Mouse (Mus musculus) ovary, postnatal 14 days (tissue): ENCODE results near the gene Cd302.
A peak's percentile ranks its signal among the peaks of the same experiment; 100 is the strongest.

Source experiments
- DNase-seq: peaks from one replicate; pipeline ENCODE4 v3.0.0; 2022; ENCODE audit warnings: low spot score

Gene Cd302

DNA sequence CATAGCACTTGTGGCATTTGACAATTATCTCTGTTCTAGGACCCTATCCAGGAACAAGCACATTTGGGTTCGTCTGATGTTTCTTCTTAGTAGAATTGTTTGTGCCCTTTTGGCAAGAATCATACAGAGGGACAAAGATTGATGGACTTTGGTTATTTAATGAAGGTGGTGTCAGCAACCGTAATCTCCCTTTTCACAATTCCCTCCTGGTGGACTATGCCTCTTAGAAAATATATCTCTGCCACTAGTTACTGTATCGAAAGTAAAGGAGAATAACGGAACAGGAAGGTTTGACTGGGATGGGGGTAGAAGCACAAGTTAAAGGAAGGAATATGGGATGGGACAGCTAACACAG, at the start of gene Cd302:
TSS of gene Cd302 (minus strand) at position 22 of the 355 bp plus-strand sequence.
- DNase-seq = no peak

DNA sequence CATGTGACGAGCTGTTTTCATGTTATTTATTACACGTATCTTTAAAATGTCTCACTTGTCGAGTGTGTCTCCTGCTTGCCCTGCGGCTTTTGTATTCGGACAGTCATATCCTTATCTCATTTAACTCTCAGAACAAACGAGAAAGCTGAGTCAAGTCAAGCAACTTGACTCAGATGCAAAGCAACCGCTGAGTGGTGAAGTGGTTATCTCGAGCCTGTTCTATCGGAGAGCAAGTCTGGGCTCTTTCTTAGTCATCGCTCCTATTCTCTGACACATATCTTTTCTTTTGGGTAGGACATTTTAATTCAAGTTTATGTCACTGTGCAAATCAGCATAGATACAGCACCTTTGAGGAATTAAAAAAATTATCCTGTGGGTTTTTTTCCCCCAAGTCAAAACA, 44.4 kb upstream of the Cd302 start:
- no peak for DNase-seq

GRCm38 (mm10) chr2:60327581-60327980, 43.3 kb upstream of the Cd302 start:
- no peak for DNase-seq

DNA sequence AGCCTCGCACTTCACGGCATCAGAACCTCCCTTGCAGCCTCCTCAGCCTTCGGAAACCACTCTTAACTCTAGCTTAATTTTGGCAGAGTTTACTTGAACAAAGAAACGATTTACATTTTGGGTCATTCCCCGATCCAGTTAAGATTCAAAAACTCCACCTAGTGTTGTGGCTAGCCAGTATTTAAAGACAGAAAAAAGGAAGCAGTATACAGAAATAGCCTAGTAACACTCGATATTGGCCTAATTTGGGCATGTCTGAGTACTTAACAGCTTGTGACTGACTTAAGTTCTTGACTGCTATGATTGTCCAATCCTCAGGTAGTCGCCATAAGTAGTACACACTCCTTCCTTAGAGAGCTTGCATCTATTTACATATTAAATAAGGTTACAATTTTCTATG, 42.7 kb upstream of the Cd302 start:
- DNase-seq = no peak

DNA sequence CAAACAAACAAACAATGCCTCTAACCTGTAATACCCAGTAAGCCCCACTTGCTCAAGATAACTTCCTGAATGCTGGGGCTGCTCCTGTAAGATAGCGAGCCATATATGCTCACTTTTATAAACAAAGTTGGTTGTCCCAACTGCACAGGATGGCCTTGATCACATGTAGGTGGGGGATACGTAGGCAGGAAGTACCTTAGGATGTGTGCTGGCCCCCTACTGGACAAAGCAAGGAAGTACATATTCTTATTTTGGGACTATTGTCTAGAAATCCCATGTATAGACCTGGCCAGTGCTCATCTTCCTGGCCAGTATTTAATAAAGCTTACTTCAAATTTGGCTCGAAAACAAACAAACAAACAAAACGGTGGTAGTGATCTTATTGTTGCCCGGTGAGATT, 39.1 kb upstream of the Cd302 start:
- DNase-seq = no peak

- no peak for DNase-seq
These were observed 37.9 kb upstream of the Cd302 start for GRCm38 (mm10) chr2:60322031-60322726.

GRCm38 (mm10) chr2:60303796-60304195, 19.5 kb upstream of the Cd302 start:
- no peak for DNase-seq

GRCm38 (mm10) chr2:60299323-60299722, 15.0 kb upstream of the Cd302 start:
- DNase-seq = no peak

GRCm38 (mm10) chr2:60298266-60298665, 14.0 kb upstream of the Cd302 start:
- DNase-seq = no peak

- no peak for DNase-seq
These were observed 7.1 kb upstream of the Cd302 start for GRCm38 (mm10) chr2:60291381-60291780.

DNA sequence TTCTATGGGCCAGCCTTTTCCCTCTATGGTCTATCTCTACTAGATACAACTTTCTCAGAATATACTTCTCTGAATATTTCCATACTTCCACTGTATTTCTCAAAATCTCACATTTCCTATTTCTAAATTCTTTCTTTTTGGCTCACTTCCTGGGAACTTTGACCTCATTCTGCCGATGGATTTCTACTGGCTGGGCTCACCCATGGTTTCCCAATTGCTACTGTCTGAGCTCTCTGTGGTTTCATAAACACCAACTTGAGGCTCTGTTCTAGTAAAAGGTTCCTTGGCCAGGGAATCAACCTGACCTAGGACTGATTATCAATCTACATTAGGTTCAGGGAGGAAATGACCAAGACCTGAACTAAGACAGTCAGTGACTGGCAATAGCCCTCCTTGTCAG, 5.2 kb upstream of the Cd302 start:
- no peak for DNase-seq

DNA sequence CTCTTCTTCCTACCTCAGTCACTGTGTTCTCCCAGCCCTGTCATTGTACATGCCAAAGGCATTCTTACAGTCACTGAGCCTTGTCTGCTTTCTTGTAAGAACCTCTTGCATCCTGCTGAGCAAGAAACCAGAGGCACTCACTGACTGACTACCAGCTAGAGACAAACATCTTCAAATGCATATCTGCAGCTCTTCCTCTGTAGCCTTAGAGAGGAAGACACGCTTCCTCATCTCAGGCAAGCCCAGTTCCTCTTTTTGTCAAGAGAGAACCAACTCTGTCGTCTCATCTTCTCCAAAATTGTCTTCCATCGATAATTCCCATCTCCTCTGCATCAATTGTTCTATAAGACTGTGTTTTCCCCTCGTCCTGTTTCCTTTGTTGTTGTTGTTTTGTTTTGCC, 4.3 kb upstream of the Cd302 start:
- no peak for DNase-seq

DNA sequence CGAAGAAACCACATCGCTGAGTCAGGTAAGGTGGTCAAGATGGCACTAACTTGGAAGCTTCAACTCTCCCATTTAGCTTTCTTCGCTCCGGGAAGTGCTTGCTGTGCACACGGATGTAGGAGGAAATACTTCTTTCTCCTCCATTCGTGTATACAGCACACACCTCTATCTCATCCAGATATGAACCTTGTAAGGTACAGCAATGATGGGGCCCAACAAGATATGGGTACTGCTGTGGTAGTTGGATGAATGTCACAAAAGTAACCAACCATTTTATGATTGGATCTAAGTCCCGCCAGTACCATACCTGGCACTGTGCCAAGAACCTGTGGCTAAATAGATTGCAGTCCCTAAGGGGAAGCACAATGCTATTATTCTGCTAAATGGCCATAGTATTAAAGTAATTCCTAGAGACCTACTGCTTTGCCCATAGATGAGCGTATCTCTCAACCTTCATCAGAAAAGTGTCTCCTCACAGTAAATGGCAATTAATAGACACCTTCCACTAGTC, 874 bp upstream of the Cd302 start:
- DNase-seq = no peak

GRCm38 (mm10) chr2:60283751-60284466, 379 bp downstream of the Cd302 start:
- peak; percentile 56 for DNase-seq

- DNase-seq = no peak
These were observed 1.0 kb downstream of the Cd302 start for GRCm38 (mm10) chr2:60283208-60283750.

DNA sequence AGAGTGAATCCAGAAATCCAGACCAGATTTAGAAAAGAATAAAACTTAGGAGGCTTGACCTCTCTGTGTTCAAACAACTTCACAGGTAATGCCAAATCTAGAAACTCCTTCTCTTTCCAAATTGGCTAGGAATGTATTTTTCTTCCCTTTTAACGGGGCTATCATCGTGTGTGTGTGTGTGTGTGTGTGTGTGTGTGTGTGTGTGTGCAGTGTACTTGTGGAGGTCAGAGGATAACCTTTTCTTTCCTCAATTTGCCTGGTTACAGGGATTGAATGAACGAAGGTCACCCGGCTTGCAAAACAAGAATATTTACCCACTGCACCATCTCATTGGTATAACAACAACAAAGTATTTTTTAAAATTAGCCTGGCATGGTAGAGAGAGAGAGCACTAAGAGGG, 1.7 kb downstream of the Cd302 start:
- no peak for DNase-seq

GRCm38 (mm10) chr2:60278627-60279026, 5.7 kb downstream of the Cd302 start:
- no peak for DNase-seq

GRCm38 (mm10) chr2:60269856-60270479, 14.3 kb downstream of the Cd302 start:
- no peak for DNase-seq

GRCm38 (mm10) chr2:60267567-60267966, 16.7 kb downstream of the Cd302 start:
- DNase-seq = no peak

DNA sequence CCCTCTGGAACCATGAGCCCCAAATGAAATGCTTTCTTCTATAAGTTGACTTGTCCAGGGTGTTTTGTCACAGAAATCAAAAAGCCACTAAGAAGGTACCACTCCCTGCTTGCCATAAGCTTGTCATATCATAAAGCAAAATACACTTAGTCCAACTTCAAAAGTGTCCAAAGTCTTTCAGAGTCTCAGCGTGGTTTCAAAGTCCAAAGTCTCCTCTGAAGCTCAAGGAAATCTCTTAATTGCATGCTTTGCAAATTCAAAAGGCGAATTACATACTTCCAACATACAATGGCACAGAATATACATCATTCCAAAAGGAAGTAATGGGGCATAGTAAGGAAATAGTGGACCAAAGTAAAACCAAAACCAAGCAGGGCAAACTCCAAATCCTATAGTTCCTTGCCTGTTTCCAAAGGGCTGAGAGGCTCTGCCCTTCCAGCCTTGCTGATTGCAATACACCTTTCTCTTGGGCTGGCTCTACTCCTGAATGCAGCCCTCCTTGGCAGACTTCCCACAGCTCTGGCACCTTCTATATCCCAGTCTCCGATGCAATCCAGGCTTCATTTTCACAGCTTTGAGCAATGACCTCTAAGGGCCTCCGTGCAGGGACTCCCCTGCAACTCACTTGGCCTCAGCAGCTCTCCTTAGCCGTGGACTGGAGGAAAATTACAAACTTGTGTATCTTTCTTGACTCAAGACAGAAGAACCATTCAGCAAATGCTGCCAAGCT, 23.5 kb downstream of the Cd302 start:
- no peak for DNase-seq

DNA sequence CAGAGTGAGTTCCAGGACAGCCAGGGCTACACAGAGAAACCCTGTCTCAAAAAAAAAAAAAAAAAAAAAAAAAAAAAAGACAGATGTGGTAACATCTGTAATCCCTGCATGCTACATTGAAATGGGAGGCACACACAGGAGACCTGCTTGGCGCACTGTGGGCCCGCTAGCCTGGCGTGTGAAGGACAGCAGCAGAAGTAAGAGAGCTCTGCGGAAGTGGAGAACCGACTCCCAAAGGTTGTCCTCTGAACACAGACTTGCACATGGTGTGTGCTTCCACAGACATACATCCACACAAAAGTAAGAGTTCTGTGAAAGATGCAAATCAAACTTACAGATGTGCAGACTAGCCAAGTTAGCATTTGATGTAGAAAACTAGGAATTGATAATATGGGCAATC, 25.1 kb downstream of the Cd302 start:
- no peak for DNase-seq

GRCm38 (mm10) chr2:60256751-60257150, 27.5 kb downstream of the Cd302 start:
- DNase-seq = no peak
